8 mouse cellular contexts compared by ENCODE assay signal in genomic region chr19:20797558-20798101, GRCm38 (mm10).
DNase-seq lines count a peak whose midpoint lies in the region; ATAC-seq and TF ChIP-seq lines count a peak whose summit lies in the region.

No protein-coding gene starts in this region.

- no peak overlapping the region for H3K9ac ChIP-seq in forebrain, embryonic 11.5 days (ENCODE audit: low read length)
- no peak overlapping the region for H3K9ac ChIP-seq in liver, postnatal 0 days (replicated peaks)
- no peak overlapping the region for H3K9ac ChIP-seq in liver, embryonic 12.5 days

- DNase-seq in forebrain, embryonic 11.5 days (ENCODE audit: low spot score) = no peak
- no peak for DNase-seq in forebrain, embryonic 10.5 days (ENCODE audit: extremely low spot score, low spot score)
- DNase-seq in liver, postnatal 0 days = no peak
- peak; percentile 29 for DNase-seq in large intestine, adult 2 months (ENCODE audit: low read depth, low spot score)
- DNase-seq in adrenal gland, adult 18-20 months (ENCODE audit: low spot score in 2 of 2) = no peak
- no peak for DNase-seq in ovary, adult 18-20 months (ENCODE audit: low spot score)

- no peaks in the 10 kb centered on the region for H3K27me3 ChIP-seq in forebrain, embryonic 11.5 days (ENCODE audit: control insufficient read depth, insufficient read depth, low read length)
- H3K27me3 ChIP-seq in forebrain, embryonic 10.5 days (ENCODE audit: poor library complexity, severe bottlenecking) = no peaks in the 10 kb centered on the region
- H3K27me3 ChIP-seq in liver, postnatal 0 days (ENCODE audit: insufficient read depth, low read length) = no peaks in the 10 kb centered on the region
- no peaks in the 10 kb centered on the region for H3K27me3 ChIP-seq in liver, embryonic 12.5 days (replicated peaks)

- no peaks in the 10 kb centered on the region for H3K9me3 ChIP-seq in forebrain, embryonic 11.5 days (ENCODE audit: control insufficient read depth, low read length)
- no peaks in the 10 kb centered on the region for H3K9me3 ChIP-seq in forebrain, embryonic 10.5 days
- no peaks in the 10 kb centered on the region for H3K9me3 ChIP-seq in liver, postnatal 0 days (ENCODE audit: low read length)
- H3K9me3 ChIP-seq in liver, embryonic 12.5 days (replicated peaks) = no peaks in the 10 kb centered on the region

- no peaks in the 10 kb centered on the region for H3K4me1 ChIP-seq in forebrain, embryonic 11.5 days (replicated peaks; ENCODE audit: control insufficient read depth, insufficient read depth, low read length)
- no peaks in the 10 kb centered on the region for H3K4me1 ChIP-seq in forebrain, embryonic 10.5 days
- H3K4me1 ChIP-seq in liver, postnatal 0 days (ENCODE audit: insufficient read depth) = no peaks in the 10 kb centered on the region
- no peaks in the 10 kb centered on the region for H3K4me1 ChIP-seq in liver, embryonic 12.5 days

- H3K36me3 ChIP-seq in forebrain, embryonic 11.5 days (ENCODE audit: control insufficient read depth, insufficient read depth, low read length) = no peaks in the 10 kb centered on the region
- no peaks in the 10 kb centered on the region for H3K36me3 ChIP-seq in forebrain, embryonic 10.5 days (replicated peaks)
- no peaks in the 10 kb centered on the region for H3K36me3 ChIP-seq in liver, postnatal 0 days (replicated peaks; ENCODE audit: insufficient read depth, low read length)
- H3K36me3 ChIP-seq in liver, embryonic 12.5 days = no peaks in the 10 kb centered on the region

- H3K27ac ChIP-seq in forebrain, embryonic 11.5 days (ENCODE audit: low read depth, low read length) = no peak overlapping the region
- H3K27ac ChIP-seq in forebrain, embryonic 10.5 days = no peak overlapping the region
- H3K27ac ChIP-seq in liver, postnatal 0 days (ENCODE audit: low read depth) = no peak overlapping the region
- no peak overlapping the region for H3K27ac ChIP-seq in liver, embryonic 12.5 days

- no peak overlapping the region for H3K4me2 ChIP-seq in forebrain, embryonic 11.5 days (ENCODE audit: low read depth, low read length, severe bottlenecking)
- no peak overlapping the region for H3K4me2 ChIP-seq in liver, postnatal 0 days (ENCODE audit: low read depth, low read length)
- H3K4me2 ChIP-seq in liver, embryonic 12.5 days = no peak overlapping the region

- no peak for TF ChIP-seq EP300 in liver, postnatal 0 days (IDR thresholded peaks at IDR 0.05; ENCODE audit: low read depth)

- TF ChIP-seq CTCF in liver, postnatal 0 days (IDR thresholded peaks at IDR 0.05; ENCODE audit: low read depth) = peak; percentile 55

- WGBS in forebrain, embryonic 11.5 days = 54% methylated on average over 6 of the region's 6 CpGs
- 64% methylated on average over 6 of the region's 6 CpGs for WGBS in forebrain, embryonic 10.5 days
- WGBS in liver, postnatal 0 days (ENCODE audit: insufficient replicate concordance) = 38% methylated on average over 6 of the region's 6 CpGs
- WGBS in liver, embryonic 12.5 days (ENCODE audit: insufficient replicate concordance) = 38% methylated on average over 6 of the region's 6 CpGs
- 25% methylated on average over 6 of the region's 6 CpGs for WGBS in large intestine, adult 2 months

- ATAC-seq in forebrain, embryonic 11.5 days (replicated peaks; ENCODE audit: low FRiP score) = peak; percentile 71; the same call in 1 of the 2 replicates
- ATAC-seq in liver, postnatal 0 days = no peak
- no peak for ATAC-seq in liver, embryonic 12.5 days
- ATAC-seq in common myeloid progenitor, adult 5-6 weeks (replicated peaks; ENCODE audit: low read depth, poor library complexity, severe bottlenecking) = peak; percentile 89

- H3K4me3 ChIP-seq in forebrain, embryonic 11.5 days (ENCODE audit: low read depth, low read length) = no peak overlapping the region
- H3K4me3 ChIP-seq in forebrain, embryonic 10.5 days = no peak overlapping the region
- no peak overlapping the region for H3K4me3 ChIP-seq in liver, postnatal 0 days (ENCODE audit: low read depth, low read length)
- no peak overlapping the region for H3K4me3 ChIP-seq in liver, embryonic 12.5 days

Comparison
In these comparisons a context has a peak if more than half of its experiments do, and no peak if none do; other contexts are left out.
1. ATAC-seq: peak in forebrain, embryonic 11.5 days (single experiment) and common myeloid progenitor, adult 5-6 weeks (single experiment); none in liver, postnatal 0 days (single experiment) and liver, embryonic 12.5 days (single experiment).